In the genomic region with DNA sequence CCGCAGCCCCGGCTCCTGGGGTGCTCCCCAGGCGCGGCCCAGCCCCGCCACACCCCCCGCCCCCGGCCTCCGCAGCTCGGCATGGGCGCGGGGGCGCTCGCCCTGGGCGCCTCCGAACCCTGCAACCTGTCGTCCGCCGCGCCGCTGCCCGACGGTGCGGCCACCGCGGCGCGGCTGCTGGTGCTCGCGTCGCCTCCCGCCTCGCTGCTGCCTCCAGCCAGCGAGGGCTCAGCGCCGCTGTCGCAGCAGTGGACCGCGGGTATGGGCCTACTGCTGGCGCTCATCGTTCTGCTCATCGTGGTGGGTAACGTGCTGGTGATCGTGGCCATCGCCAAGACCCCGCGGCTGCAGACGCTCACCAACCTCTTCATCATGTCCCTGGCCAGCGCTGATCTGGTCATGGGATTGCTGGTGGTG, we compare ENCODE assay signal across 7 mouse cellular contexts. TPM values are rescaled to one million over a fixed set of nuclear protein-coding genes. Genes with fewer than 3 reads are reported as not detected.
DNase-seq lines count a peak whose midpoint lies in the region; ATAC-seq lines count a peak whose summit lies in the region.

No protein-coding gene starts in this region.

- peak overlapping the region; percentile 40 for H3K4me3 ChIP-seq in neural tube, embryonic 11.5 days (ENCODE audit: low read depth, low read length)
- H3K4me3 ChIP-seq in forebrain, embryonic 15.5 days = peak overlapping the region; percentile 52
- H3K4me3 ChIP-seq in limb, embryonic 10.5 days = peak overlapping the region; percentile 61
- H3K4me3 ChIP-seq in neural tube, embryonic 14.5 days (ENCODE audit: low read depth, low read length) = peak overlapping the region; percentile 56

- ATAC-seq in neural tube, embryonic 11.5 days (ENCODE audit: insufficient read depth, low FRiP score, low TSS enrichment) = 0 out of 2 replicates have a peak, but pooled peaks have one; percentile 38
- peak; percentile 44 for ATAC-seq in forebrain, embryonic 15.5 days (replicated peaks)
- peak; percentile 44 for ATAC-seq in neural tube, embryonic 14.5 days (ENCODE audit: low read depth)

- H3K27me3 ChIP-seq in neural tube, embryonic 11.5 days (ENCODE audit: control insufficient read depth, insufficient read depth, low read length) = peaks cover 64% of the 10 kb centered on the region
- peaks cover 47% of the 10 kb centered on the region for H3K27me3 ChIP-seq in forebrain, embryonic 15.5 days
- peaks cover 99% of the 10 kb centered on the region for H3K27me3 ChIP-seq in limb, embryonic 10.5 days (ENCODE audit: low read depth, poor library complexity, severe bottlenecking)
- peaks cover 41% of the 10 kb centered on the region for H3K27me3 ChIP-seq in neural tube, embryonic 14.5 days (ENCODE audit: control insufficient read depth, insufficient read depth, low read length)

- no peak overlapping the region for H3K27ac ChIP-seq in neural tube, embryonic 11.5 days (ENCODE audit: low read depth, low read length)
- H3K27ac ChIP-seq in forebrain, embryonic 15.5 days (replicated peaks) = peak overlapping the region; percentile 80
- peak overlapping the region; percentile 46; the same call in 1 of the 2 replicates for H3K27ac ChIP-seq in limb, embryonic 10.5 days
- no peak overlapping the region for H3K27ac ChIP-seq in neural tube, embryonic 14.5 days (ENCODE audit: low read depth, low read length)

- WGBS in neural tube, embryonic 11.5 days = 2% methylated on average over 38 of the region's 48 CpGs
- WGBS in forebrain, embryonic 15.5 days = under 1% methylated on average over 38 of the region's 48 CpGs
- WGBS in limb, embryonic 10.5 days = 1% methylated on average over 46 of the region's 48 CpGs
- under 1% methylated on average over 31 of the region's 48 CpGs for WGBS in neural tube, embryonic 14.5 days

- peak; percentile 42 for DNase-seq in neural tube, embryonic 11.5 days (ENCODE audit: low spot score)
- DNase-seq in neural tube, embryonic 10.5 days (ENCODE audit: extremely low spot score, low spot score) = no peak
- DNase-seq in limb, embryonic 10.5 days (ENCODE audit: low spot score) = peak; percentile 66
- no peak for DNase-seq in ovary, adult 18-20 months (ENCODE audit: low spot score)
- DNase-seq in testis, postnatal 10 days (ENCODE audit: low spot score) = no peak

- H3K9ac ChIP-seq in neural tube, embryonic 11.5 days (ENCODE audit: low read length) = peak overlapping the region; percentile 37; the same call in 1 of the 2 replicates
- peak overlapping the region; percentile 61 for H3K9ac ChIP-seq in forebrain, embryonic 15.5 days (replicated peaks)
- peak overlapping the region; percentile 66 for H3K9ac ChIP-seq in neural tube, embryonic 14.5 days (replicated peaks; ENCODE audit: low read depth, low read length)

- H3K36me3 ChIP-seq in neural tube, embryonic 11.5 days (ENCODE audit: control insufficient read depth, insufficient read depth, low read length) = no peaks in the 10 kb centered on the region
- H3K36me3 ChIP-seq in forebrain, embryonic 15.5 days = no peaks in the 10 kb centered on the region
- H3K36me3 ChIP-seq in limb, embryonic 10.5 days = no peaks in the 10 kb centered on the region
- H3K36me3 ChIP-seq in neural tube, embryonic 14.5 days (ENCODE audit: control insufficient read depth, insufficient read depth, low read length) = no peaks in the 10 kb centered on the region

- peak overlapping the region; percentile 80 for H3K4me2 ChIP-seq in neural tube, embryonic 11.5 days (ENCODE audit: low read depth)
- peak overlapping the region; percentile 89 for H3K4me2 ChIP-seq in forebrain, embryonic 15.5 days (replicated peaks)
- H3K4me2 ChIP-seq in neural tube, embryonic 14.5 days (ENCODE audit: low read depth, low read length) = peak overlapping the region; percentile 85

- H3K9me3 ChIP-seq in neural tube, embryonic 11.5 days (ENCODE audit: control insufficient read depth, low read length) = no peaks in the 10 kb centered on the region
- no peaks in the 10 kb centered on the region for H3K9me3 ChIP-seq in forebrain, embryonic 15.5 days
- H3K9me3 ChIP-seq in limb, embryonic 10.5 days (replicated peaks) = no peaks in the 10 kb centered on the region
- H3K9me3 ChIP-seq in neural tube, embryonic 14.5 days (ENCODE audit: control insufficient read depth, low read length) = no peaks in the 10 kb centered on the region

- H3K4me1 ChIP-seq in neural tube, embryonic 11.5 days (ENCODE audit: control insufficient read depth, insufficient read depth, low read length) = peaks cover 12% of the 10 kb centered on the region
- H3K4me1 ChIP-seq in forebrain, embryonic 15.5 days = peaks cover 43% of the 10 kb centered on the region
- peaks cover 35% of the 10 kb centered on the region for H3K4me1 ChIP-seq in limb, embryonic 10.5 days
- peaks cover 9% of the 10 kb centered on the region for H3K4me1 ChIP-seq in neural tube, embryonic 14.5 days (ENCODE audit: control insufficient read depth, insufficient read depth, low read length)

RNA-seq across cellular contexts. Expression of gene Adrb1, which starts 0.3 kb away (rescaled TPM):
- polyA plus RNA-seq in neural tube, embryonic 11.5 days (2014; fragmentation: Nextera tagmentation; extraction: Ambion mirVana) = 0.20 and 0.31 TPM in 2 replicates
- polyA plus RNA-seq in forebrain, embryonic 15.5 days (2015; fragmentation: Nextera tagmentation; extraction: Ambion mirVana) = 1.6 TPM in 2 replicates
- polyA plus RNA-seq in limb, embryonic 10.5 days (2016; fragmentation: Nextera tagmentation; extraction: Ambion mirVana) = 0.16 TPM in 1 of 2 replicates, not detected in the other
- 1.1 and 1.8 TPM in 2 replicates for polyA plus RNA-seq in neural tube, embryonic 14.5 days (2014; fragmentation: Nextera tagmentation; extraction: Ambion mirVana)

Comparison
In these comparisons a context has a peak if more than half of its experiments do, and no peak if none do; other contexts are left out.
1. DNase-seq: peak in neural tube, embryonic 11.5 days (single experiment) and limb, embryonic 10.5 days (single experiment); none in neural tube, embryonic 10.5 days (single experiment), ovary, adult 18-20 months (single experiment) and testis, postnatal 10 days (single experiment).
2. H3K27ac ChIP-seq: peak in forebrain, embryonic 15.5 days (single experiment) and limb, embryonic 10.5 days (single experiment); none in neural tube, embryonic 11.5 days (single experiment) and neural tube, embryonic 14.5 days (single experiment).
3. Peak in every context shown above with its lines, with median percentiles within 50 percentile points of each other: ATAC-seq, H3K4me2 ChIP-seq, H3K4me3 ChIP-seq and H3K9ac ChIP-seq.